Mouse (Mus musculus): Measurements from ENCODE around the gene Sbk3.
"Not testable (repeated sequence)": the region's sequence is repeated elsewhere in the genome, so short reads cannot be mapped to it uniquely, and the experiment has no call there.

Gene Sbk3

GRCm38 (mm10) chr7:4971068-4971467 is at the start of gene Sbk3:
TSS of gene Sbk3 (minus strand) at chr7:4971168.
- no peak for DNase-seq (ENCODE audit: low spot score)

GRCm38 (mm10) chr7:5020685-5021084 is 49.7 kb upstream of the Sbk3 start:
- peak; percentile 15 for DNase-seq (ENCODE audit: low spot score)

GRCm38 (mm10) chr7:5020000-5020681 is 49.2 kb upstream of the Sbk3 start, which contains the start of the genes Zfp865 and Ccdc106:
TSS of gene Zfp865 (plus strand) at chr7:5020376.
TSS of gene Ccdc106 (plus strand) at chr7:5020553.
- DNase-seq (ENCODE audit: low spot score) = peak; percentile 100

- DNase-seq (ENCODE audit: low spot score) = not testable (repeated sequence)
These were observed 48.6 kb upstream of the Sbk3 start for GRCm38 (mm10) chr7:5019576-5019975.

- no peak for DNase-seq (ENCODE audit: low spot score)
These were observed 47.0 kb upstream of the Sbk3 start for GRCm38 (mm10) chr7:5017931-5018330.

GRCm38 (mm10) chr7:5017352-5017751 is 46.4 kb upstream of the Sbk3 start:
- no peak for DNase-seq (ENCODE audit: low spot score)

- DNase-seq (ENCODE audit: low spot score) = no peak
These were observed 46.0 kb upstream of the Sbk3 start for GRCm38 (mm10) chr7:5016920-5017319.

GRCm38 (mm10) chr7:5016057-5016456 is 45.1 kb upstream of the Sbk3 start:
- DNase-seq (ENCODE audit: low spot score) = no peak

GRCm38 (mm10) chr7:5015118-5016001 is 44.4 kb upstream of the Sbk3 start, which contains the start of gene Gm44973:
TSS of gene Gm44973 (plus strand) at chr7:5015496.
- DNase-seq (ENCODE audit: low spot score) = peak; percentile 95

- peak; percentile 99 for DNase-seq (ENCODE audit: low spot score)
These were observed 43.5 kb upstream of the Sbk3 start, which contains the start of the genes Zfp524 and Fiz1 for GRCm38 (mm10) chr7:5014251-5015117. TSS of gene Zfp524 (plus strand) at chr7:5014415. TSS of gene Fiz1 (minus strand) at chr7:5014697.

- no peak for DNase-seq (ENCODE audit: low spot score)
These were observed 41.9 kb upstream of the Sbk3 start for GRCm38 (mm10) chr7:5012681-5013513.

- no peak for DNase-seq (ENCODE audit: low spot score)
These were observed 37.3 kb upstream of the Sbk3 start for GRCm38 (mm10) chr7:5008229-5008628.

GRCm38 (mm10) chr7:5002876-5003275 is 31.9 kb upstream of the Sbk3 start:
- DNase-seq (ENCODE audit: low spot score) = not testable (repeated sequence)

- peak; percentile 20 for DNase-seq (ENCODE audit: low spot score)
These were observed 28.9 kb upstream of the Sbk3 start for GRCm38 (mm10) chr7:4999876-5000275.

GRCm38 (mm10) chr7:4996934-4997333 is 26.0 kb upstream of the Sbk3 start:
- DNase-seq (ENCODE audit: low spot score) = no peak

GRCm38 (mm10) chr7:4996003-4996895 is 25.3 kb upstream of the Sbk3 start, which contains the start of gene Zfp579:
TSS of gene Zfp579 (minus strand) at chr7:4996158.
- peak; percentile 93 for DNase-seq (ENCODE audit: low spot score)

GRCm38 (mm10) chr7:4995268-4996002 is 24.5 kb upstream of the Sbk3 start:
- DNase-seq (ENCODE audit: low spot score) = no peak

GRCm38 (mm10) chr7:4993999-4994788 is 23.2 kb upstream of the Sbk3 start:
- DNase-seq (ENCODE audit: low spot score) = no peak
